Mouse (Mus musculus): ENCODE results near the gene Vmn1r46.

- TF ChIP-seq CTCF (IDR thresholded peaks at IDR 0.05; ENCODE audit: borderline replicate concordance, insufficient read depth, low read depth, low read length) (no peak), POLR2A (IDR thresholded peaks at IDR 0.05; ENCODE audit: borderline replicate concordance, insufficient read depth, low read length) (no peak)
These were observed at the start of gene Vmn1r46 for GRCm38 (mm10) chr6:89969013-89969412.

Measured in cerebellum, adult 2 months (tissue).